Mouse (Mus musculus) layer of hippocampus, postnatal 10 days (tissue): ENCODE data around the gene Prss57. TPM values are rescaled to one million over a fixed set of nuclear protein-coding genes. Genes with fewer than 3 reads are reported as not detected.

Source experiments
- DNase-seq, 2 experiments: peaks; one replicate each; pipeline ENCODE4 v3.0.0; 2021; ENCODE audit warnings: low spot score in 2 of 2
- total RNA-seq, 2 experiments: library from RNA; stranded (reverse); gene quantifications; 2 replicates each; pipeline ENCODE4 v1.2.3; 2021

The Prss57 gene
- total RNA-seq, 2 experiments from 2014 or later = 0.21 to 0.31 TPM

GRCm38 (mm10) chr10:79783920-79784800 is 6.6 kb downstream of the Prss57 start:
- no peak for DNase-seq

GRCm38 (mm10) chr10:79783050-79783449 is 7.7 kb downstream of the Prss57 start:
- no peak for DNase-seq

GRCm38 (mm10) chr10:79781956-79782355 is 8.8 kb downstream of the Prss57 start:
- DNase-seq = no peak

GRCm38 (mm10) chr10:79781139-79781538 is 9.6 kb downstream of the Prss57 start:
- no peak for DNase-seq

GRCm38 (mm10) chr10:79780664-79781015 is 10.1 kb downstream of the Prss57 start:
- DNase-seq = no peak

GRCm38 (mm10) chr10:79779784-79780663 is 10.7 kb downstream of the Prss57 start:
- DNase-seq = peak; percentile 98

- DNase-seq = no peak
Observed at GRCm38 (mm10) chr10:79779193-79779592, 11.6 kb downstream of the Prss57 start.

GRCm38 (mm10) chr10:79778006-79778405 is 12.8 kb downstream of the Prss57 start:
- DNase-seq = peak in 1 of 2 experiments; percentile 40

- DNase-seq = no peak
Observed at GRCm38 (mm10) chr10:79777103-79777531, 13.6 kb downstream of the Prss57 start, which contains the start of gene Fstl3. Gene Fstl3, plus strand, starts transcription at chr10:79777272.

- no peak for DNase-seq
Observed at GRCm38 (mm10) chr10:79774486-79775279, 16.1 kb downstream of the Prss57 start.

- no peak for DNase-seq
Observed at GRCm38 (mm10) chr10:79773208-79773607, 17.6 kb downstream of the Prss57 start.

GRCm38 (mm10) chr10:79772320-79772719 is 18.4 kb downstream of the Prss57 start:
- no peak for DNase-seq

GRCm38 (mm10) chr10:79769329-79769728 is 21.4 kb downstream of the Prss57 start:
- no peak for DNase-seq

- DNase-seq = peak; percentile 82 to 88
Observed at GRCm38 (mm10) chr10:79768400-79768799, 22.4 kb downstream of the Prss57 start.

- DNase-seq = peak; percentile 91 to 93
Observed at GRCm38 (mm10) chr10:79767372-79768244, 23.2 kb downstream of the Prss57 start.

GRCm38 (mm10) chr10:79766508-79767325 is 24.0 kb downstream of the Prss57 start, which contains the start of gene Rnf126:
Gene Rnf126, minus strand, starts transcription at chr10:79766952.
- DNase-seq = peak; percentile 99

- no peak for DNase-seq
Observed at GRCm38 (mm10) chr10:79766001-79766507, 24.7 kb downstream of the Prss57 start.

- DNase-seq = no peak
Observed at GRCm38 (mm10) chr10:79765228-79765745, 25.5 kb downstream of the Prss57 start.

GRCm38 (mm10) chr10:79764234-79764633 is 26.5 kb downstream of the Prss57 start:
- no peak for DNase-seq
